Mouse (Mus musculus) heart, postnatal 0 days (tissue): Measurements from ENCODE around the gene Cartpt.

Source experiments
- CTCF ChIP-seq: IDR thresholded peaks from 2 replicates; pipeline ENCODE4 v1.5.1; 2016; ENCODE audit warnings: antibody characterized with exemption, control low read depth, low read depth
- EP300 ChIP-seq: IDR thresholded peaks from 2 replicates; pipeline ENCODE4 v1.6.1; 2016; ENCODE audit warnings: antibody characterized with exemption, low read depth

- no peak for TF ChIP-seq CTCF
- TF ChIP-seq EP300, result no peak
These were observed 15.3 kb downstream of the Cartpt start for GRCm38 (mm10) chr13:99885636-99886035.
